Mouse (Mus musculus) heart, postnatal 36 days (tissue): ENCODE results near the gene Angptl7. TPM values are rescaled to one million over a fixed set of nuclear protein-coding genes. Genes with fewer than 3 reads are reported as not detected.

ENCODE experiments used
- DNase-seq, 2 experiments: peaks; one replicate each; pipeline ENCODE4 v3.0.0; 2021 to 2022
- intact Hi-C: fragments of 180-260 bp; cut with DNase I; formaldehyde crosslinking; loops from one replicate; pipeline ENCODE4 v1.15.1; 2025
- total RNA-seq, 2 experiments: library from RNA; stranded (reverse); gene quantifications; 2 replicates each; pipeline ENCODE4 v1.2.3; 2021

The Angptl7 gene
- 1 to 10 TPM; 2.8 to 4.3 TPM for total RNA-seq

DNA sequence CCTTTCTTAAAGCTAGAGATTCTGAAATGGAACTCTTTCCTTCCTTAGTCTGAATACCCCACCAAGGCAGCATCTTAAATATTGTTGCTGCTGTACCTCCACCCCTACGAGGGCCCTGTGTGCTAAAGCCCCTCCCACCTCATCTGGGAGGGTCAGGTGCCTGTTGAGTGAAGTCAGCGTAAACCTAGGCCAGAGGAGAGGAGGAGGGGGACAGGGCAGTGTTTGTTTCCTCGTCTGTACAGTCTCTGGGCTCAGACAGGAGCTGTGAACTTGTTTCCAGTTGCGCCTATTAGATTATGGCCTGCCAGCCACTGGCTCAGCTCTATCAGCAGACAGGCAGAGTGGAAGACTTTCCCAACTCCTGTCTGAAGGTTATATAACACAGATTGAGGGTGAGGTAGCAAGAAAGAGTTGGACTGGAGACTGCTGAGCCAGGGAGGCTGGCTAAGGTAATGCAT, at the start of gene Angptl7:
Gene Angptl7, minus strand, starts transcription at position 51 of the 458 bp plus-strand sequence.
- intact Hi-C loops: no loop called here
- DNase-seq: peak; percentile 17 to 27

DNA sequence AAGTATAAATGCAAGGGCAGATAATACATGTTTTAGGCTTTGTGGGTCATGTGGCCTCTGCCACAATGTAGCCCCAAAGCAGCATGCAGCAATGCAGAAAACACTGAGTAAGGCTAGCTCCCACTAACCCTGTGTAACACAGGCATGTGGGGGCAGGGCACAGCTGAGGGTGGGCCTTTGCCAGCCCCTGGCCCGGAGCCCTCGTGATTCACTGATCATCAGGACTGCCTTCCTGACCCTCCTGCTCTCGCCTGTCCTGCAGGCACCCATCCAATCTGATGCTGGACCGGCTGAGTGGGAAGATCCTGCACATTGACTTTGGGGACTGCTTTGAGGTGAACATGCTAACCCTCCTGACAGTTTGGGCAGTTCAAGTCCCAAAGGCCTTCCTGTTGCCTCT, 48.8 kb upstream of the Angptl7 start:
- DNase-seq: no peak
- intact Hi-C loops: no loop called here

DNA sequence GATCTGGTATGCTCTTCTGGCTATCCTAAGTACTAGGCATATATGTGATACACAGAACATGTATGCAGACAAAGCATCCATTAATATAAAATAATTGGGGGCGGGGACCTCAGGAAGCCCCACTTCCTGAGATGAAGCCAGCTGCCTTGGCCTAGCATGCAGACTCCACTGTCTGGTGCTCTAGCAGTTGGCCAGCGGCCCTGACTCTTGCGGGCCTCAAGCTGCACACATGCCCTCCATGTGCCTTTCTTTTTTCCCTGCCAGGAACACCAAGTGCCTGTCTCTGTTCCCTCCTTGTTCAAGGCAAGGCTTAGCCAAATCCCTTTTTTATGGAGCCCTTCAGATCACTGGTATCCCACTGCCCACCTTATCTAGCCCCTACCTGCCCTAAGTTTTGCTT, 35.6 kb upstream of the Angptl7 start:
- intact Hi-C loops: no loop called here
- no peak for DNase-seq

DNA sequence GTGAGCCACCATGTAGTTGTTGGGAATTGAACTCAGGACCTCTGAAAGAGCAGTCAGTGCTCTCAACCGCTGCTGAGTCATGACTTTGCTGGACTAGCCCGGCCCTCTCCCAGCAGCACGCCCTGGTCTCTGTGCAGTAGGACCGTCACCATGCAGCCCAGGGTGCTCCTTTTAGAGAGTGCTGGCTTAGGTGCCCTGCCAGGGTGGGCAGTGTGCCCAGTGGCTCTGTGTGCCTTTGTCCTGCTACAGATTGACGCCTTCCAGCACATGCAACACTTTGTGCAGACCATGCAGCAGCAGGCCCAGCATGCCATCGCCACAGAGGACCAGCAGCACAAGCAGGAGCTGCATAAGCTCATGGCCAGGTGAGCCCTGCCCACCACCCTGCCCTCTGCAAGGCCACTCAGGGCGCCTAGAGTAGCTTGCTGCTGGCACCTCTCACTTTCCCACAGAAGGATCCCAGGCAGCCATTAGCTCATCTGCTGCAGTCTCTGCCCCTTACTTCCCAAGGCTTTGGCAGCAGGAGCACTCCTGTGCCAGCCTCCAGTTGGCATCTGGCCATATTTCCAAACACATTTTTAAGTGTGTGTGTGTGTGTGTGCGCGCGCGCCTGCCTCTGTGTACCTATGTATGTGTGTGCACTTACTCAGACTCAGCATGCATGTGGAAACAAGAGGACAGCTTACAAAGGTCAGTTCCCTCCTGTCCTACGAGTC, 33.5 kb upstream of the Angptl7 start:
- intact Hi-C loops: no loop called here
- DNase-seq: peak in 1 of 2 experiments; percentile 44

DNA sequence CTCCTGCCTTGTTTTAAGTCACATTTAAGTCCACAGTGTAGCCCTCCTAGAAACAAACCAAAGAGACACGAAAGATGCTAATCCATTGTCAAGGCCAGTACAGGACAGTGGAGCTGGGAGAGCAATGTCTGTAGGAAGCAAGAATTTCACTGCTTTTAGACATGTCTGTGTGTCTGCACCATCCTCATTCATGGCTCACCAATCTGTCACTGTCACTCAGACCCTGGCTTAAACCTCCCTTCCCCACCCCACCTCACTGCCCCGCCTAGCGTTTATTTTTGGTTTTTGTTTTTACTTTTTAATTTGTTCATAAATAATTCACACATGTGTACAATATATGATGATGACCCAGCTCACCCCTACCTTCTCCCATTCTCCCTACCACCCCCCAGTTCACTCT, 32.3 kb upstream of the Angptl7 start:
- intact Hi-C loops: no loop called here
- DNase-seq: no peak

DNA sequence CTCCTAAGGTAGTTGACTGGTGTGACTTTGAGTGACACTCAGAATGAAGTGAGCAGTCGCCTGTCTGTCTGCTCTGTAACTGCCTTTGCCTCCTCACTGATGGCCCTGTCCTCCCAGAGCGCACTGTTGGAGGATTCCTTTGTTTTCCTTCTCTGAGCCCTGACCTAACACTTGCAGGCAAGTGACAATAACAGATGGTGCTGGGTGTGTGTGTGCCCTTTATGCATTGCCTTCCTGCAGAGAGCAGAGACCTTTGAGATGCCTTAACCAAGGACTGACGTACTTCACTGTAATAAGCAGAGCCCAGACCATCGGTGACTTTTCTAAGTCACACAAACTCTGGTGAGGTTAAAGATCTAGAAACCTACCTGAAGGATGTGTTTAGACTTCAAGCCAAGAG, 31.1 kb upstream of the Angptl7 start:
- DNase-seq: no peak
- intact Hi-C loops: no loop called here

DNA sequence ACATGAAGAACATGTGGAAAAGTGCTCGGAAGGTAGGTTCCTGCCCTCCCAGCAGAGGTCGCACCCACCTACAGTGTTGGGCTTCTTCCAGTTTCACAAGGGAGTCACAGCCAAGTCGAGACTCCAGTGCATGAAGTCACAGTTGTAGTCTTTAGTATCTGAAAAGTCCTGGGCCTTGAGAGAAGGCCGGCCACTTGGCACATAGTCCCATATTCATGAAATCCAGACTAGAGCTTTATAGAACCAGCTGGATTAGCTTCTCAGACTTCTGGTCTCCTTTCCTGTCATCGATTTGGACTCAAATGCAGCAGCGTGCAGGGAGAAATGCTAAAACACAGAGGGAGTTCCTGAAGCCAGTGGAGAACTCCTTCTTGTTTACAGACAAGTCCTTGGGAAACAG, 30.5 kb upstream of the Angptl7 start:
- intact Hi-C loops: no loop called here
- DNase-seq: no peak

DNA sequence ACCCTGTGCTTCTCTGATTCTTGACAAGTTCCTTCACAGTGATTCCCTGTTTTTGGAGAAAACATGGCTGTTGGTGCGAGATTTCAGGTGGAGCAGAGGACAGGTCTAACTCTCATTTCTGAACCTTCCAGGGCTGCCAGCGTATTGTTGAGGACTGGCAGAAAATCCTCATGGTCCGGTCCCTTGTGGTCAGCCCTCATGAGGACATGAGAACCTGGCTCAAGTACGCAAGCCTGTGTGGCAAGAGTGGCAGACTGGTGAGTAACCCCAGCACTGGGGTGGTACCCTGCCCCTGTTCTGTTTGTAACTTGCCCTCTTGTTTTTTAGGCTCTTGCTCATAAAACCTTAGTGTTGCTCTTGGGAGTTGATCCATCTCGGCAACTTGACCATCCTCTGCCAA, 30.1 kb upstream of the Angptl7 start:
- intact Hi-C loops: no loop called here
- DNase-seq: no peak

DNA sequence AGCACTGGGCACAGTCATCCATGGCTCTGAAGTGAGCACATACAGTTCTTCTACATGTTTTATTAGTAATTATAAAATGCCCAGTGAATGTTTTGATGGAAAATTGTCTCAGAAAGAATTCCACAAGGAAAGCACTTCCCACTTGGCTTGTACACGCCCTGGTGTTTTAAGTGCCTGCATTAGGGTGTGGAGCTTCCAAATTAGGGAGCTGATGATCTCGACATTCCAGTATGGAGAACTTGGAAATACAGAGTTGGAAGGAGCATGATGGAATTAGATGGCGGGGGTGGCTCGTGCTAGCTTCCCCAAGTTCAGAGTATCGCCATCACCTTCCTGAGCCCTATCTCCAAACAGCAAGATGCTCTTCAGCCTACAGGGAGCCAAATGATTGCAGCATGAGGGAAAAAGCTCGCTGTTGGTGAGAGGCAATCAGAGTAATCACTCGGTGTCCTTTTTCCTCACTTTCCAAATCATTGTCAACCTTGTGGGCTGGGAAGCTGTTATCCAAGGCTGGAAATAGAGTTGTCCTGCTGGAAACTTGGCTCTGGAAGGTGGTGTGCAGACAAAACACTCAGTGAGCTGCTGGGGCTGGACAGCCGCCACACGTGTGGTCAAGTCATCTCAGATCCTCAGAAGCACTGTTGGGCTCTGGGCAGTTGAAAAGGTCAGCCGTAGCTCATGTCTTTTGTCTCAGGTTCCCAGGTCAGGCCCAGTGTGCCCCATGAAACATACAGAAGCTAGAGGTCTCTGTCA, 27.1 kb upstream of the Angptl7 start:
- intact Hi-C loops: no loop called here
- DNase-seq: no peak

DNA sequence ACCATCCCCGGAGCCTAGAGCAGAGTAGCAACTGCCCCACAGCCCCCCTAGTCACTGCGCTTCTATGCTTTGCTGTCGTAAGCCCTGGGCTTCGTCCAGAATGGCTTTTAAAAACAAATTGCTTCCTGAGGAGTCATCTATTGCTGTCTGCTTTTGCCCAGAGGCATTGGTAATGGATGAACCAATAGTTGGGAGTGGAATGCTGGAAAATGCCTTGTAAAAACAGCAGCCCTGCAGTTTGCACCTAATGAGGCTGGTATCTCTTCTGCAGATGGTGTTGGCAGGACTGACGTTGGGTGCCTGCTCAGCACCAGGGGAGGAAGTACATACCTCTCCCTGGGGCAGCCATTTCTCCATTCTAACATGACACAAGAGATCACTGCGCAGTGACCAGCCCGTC, 23.3 kb upstream of the Angptl7 start:
- intact Hi-C loops: no loop called here
- DNase-seq: no peak

DNA sequence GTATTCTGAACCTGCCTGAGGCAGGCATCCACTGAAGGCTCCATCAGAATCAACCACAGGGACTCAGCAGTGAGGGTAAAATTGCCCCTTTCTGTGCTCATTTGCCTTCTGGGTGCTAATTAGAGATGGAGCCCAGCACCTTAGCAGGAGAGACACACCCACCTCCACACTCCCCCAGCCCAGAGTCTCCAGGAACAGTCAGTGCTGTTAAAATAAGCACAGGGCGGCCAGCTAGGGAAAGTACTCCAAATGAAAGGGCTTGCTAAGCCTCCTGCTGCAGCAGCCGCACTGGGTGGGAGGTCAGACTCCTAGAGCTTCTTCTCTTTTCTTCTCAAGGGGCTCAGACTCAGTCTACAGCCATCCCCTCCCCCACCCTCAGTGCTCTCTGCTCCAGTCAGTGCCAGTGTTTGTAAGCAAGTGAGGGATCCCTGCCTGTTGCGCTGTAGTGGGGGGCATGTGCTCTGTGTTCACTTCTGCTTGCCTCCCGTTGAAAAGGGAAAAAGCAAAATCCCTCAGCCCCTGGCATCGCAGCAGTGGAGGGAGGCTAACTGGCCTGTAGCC, 18.1 kb upstream of the Angptl7 start:
- intact Hi-C loops: no loop called here

DNA sequence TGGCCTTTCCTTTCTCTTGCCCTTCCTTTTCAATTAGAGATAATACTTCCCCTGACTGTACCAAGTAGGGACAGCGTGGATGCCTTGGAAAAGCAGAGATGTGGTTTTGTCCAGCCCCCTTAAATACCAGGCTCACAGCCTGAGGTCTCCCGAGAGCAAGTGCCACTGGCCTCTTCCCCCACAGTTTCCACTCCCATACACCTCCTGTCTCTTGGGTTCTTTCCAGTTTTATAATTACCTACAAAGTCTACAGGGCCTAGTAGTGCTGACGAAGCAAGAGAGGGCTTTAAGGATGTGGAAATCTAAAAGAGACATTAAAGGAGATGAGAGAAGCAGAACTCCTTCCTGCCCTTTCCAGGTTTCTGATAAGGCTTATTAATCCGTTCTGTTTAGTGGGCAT, 17.5 kb upstream of the Angptl7 start:
- no peak for DNase-seq
- intact Hi-C loops: no loop called here

More for the DNA sequence above, 18.1 kb upstream of the Angptl7 start:
- no peak for DNase-seq

DNA sequence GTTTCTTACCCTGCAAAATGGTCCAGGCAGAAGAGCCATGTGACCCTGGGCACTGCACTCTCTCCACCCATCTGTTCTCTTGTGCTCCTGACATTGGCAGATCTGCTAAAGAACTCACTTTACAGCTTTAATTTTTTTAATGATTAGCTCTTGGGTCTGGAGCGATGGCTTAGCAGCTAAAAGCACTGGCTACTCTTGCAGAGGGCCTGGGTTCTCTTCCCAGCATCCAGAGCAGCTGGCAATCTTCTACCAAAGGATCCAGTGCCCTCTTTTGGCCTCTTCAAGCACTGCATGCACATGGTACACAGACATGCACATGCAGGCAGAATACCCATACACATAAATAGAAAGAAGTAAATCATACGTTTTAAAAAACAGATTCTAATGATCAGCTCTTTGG, 15.1 kb upstream of the Angptl7 start:
- intact Hi-C loops: no loop called here
- DNase-seq: no peak

DNA sequence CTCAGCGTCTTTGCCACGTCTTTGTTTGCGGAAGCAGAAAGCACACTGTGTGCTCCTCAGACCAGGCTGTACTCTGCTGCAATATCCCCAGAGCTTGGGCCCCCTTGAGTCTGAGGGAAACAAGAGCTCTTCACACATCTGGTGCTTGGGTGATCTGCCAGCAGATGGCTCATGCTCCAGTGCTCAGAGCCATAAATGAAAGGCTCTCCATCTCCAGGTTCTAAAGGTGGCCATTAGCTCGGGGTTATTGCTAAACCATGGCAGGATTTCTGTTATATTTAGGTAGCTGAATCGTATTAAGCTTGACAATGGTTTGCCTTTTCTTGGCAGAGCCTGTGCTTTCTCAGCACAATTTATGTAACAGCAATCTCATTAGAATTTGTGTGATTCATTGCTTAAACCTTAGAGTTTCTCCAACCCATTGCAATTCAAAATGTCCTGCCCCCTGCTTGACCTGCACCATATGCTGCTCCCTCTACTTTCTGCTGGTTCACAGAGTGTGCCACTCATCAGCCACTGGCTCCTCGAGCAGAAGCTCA, 12.8 kb upstream of the Angptl7 start:
- intact Hi-C loops: no loop called here
- DNase-seq: no peak

DNA sequence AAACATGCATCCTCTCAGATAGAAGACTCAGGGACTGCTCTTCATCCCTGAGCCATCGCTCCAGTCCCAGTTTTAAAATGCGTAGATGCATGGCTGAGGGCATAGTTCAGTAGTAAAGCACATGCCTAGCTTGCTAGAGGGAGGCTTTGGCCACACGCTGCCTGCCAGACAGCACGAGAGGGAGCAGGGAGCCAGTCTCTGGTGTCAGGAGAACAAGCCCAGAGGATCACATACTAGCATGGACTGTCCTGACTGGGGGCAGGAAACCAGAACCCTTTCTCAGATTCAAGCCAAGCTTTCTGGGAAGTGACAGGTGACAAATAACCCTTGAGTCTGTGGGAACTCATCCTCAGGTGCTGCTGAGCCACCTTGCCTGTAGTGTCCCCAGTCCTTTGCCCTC, 11.1 kb upstream of the Angptl7 start:
- intact Hi-C loops: no loop called here
- DNase-seq: no peak

DNA sequence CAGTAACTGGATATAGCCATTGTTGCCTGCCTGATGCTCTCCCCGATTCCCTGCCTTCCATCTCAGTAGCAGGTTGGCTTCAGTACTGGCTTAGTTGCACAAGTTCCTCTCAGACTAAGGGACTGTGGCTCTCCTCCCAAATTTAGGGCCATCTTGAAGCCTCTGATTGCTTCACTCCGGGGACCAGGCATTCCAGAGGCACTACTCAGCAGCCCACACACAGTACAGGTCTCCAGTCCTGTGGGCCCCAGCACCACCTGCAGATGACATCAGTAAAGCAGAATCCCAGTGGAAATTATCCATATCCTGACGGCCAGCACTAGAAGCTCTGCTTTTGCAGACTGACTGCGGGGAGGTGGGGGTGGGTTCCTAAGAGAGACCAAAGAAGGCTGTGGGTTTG, 10.4 kb upstream of the Angptl7 start:
- intact Hi-C loops: no loop called here
- DNase-seq: peak in 1 of 2 experiments; percentile 46

DNA sequence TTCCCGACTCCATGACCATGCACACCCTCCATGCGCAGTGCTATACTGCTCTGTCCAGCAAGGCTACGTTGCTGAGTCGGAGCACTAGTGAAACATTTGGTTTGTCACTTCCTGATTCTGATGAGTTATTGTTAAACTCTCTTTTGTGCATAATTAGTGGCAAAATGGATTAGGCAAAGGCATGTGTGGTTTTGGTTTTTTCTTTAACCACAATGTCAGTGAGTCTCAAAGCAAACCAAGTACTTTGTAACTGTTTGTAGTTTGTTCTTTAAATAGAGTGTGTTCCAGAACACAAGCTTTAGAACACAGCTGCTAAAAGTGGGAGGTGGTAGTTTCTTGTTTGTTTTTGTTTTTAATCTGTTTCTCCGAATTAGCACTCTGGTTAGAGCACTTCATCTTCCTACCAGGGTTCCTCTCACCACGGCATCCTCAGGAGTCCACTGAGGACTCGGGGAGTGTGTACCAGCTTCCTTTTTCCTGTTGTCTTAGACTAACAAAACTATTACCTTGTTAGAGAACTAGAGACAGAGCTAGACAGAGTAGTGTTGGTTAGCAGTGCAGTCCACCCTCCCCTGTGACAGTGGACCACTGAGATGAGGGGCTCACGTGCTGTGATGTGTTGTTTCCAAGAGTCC, 9.3 kb upstream of the Angptl7 start:
- no peak for DNase-seq

DNA sequence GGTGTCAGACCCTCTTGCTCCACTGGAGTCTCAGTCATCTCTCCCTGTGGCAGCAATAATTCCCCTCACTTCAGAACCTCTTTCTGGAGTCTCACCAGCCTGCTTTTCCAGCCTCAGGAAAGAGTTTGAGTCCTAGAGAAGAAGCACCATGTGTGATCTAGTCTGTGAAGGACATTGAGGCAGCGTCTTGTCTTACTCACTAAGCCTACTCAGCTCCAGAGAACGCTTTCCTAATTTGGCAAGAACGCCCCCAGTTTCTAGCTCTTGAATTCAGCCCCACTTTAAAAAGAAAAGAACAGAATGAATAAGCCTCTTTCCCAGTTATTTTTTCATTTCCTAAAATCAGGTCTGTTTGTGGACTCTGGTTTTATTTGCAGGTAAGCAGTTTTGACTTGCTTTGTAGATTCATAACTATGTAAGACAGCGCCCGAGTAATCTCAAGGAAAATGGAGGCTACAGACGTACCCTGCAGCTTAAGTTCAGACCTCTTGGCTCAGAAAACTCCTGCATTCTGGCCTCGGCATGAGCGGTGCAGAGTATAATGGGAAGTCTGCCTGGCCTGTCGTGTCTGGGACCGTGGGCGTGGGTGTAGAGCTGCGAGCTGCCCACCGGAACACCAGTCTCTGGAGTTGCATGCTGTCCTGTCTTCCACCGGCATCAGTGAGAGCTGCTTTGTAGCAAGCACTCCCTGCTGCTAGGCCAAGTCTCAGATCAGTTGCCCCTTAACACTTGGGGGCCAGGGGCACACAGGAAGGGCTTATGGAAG, 8.0 kb upstream of the Angptl7 start:
- no peak for DNase-seq

More for the DNA sequence above, 9.3 kb upstream of the Angptl7 start:
- intact Hi-C loops: no loop called here

DNA sequence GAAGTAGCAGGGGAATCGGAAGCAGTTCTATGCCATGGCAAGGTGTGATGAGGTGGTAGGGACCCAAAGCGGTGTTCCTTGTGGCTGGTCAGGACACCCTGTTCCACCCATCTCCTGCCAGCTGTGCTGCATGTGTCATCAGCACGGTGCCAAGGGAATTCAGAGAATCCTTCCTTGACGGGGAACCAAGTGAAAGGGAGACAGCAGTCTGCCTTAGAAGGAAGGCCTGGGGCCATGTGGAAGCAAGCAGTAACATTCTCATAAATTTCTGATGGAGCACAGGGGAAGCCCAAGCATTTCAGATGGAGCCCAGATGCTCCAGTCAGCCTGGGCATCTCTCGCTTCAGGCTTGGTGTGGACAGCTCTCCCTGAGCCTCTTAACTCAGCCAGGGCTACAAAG, 7.3 kb upstream of the Angptl7 start:
- DNase-seq: no peak
- intact Hi-C loops: no loop called here

More for the DNA sequence above, 8.0 kb upstream of the Angptl7 start:
- intact Hi-C loops: no loop called here

DNA sequence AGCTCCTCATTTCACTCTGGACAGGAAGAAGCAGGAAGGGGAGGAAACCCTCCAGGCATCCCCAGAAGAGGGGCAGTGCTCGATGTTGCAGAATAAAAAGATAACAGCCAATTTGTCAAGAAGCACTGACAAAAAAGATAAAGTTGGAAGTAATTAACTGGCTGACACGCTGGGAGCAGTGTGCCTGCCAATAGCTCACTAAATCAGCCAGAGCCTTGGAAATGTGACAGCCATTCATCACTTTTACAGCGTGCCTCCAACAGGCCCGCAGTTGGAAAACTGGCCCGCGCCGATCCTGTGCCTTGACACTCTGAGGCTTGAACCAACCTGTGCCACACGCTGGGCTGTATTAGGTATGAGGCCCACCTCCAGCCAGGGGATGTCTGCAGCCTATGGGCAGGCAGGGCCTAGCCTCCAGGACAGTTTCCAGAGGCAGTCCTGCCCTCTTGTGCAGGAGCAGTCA, 4.3 kb upstream of the Angptl7 start:
- intact Hi-C loops: no loop called here
- peak; percentile 57 to 59 for DNase-seq
